Mouse (Mus musculus): ENCODE results near the gene Ndst4. TPM values are rescaled to one million over a fixed set of nuclear protein-coding genes. Genes with fewer than 3 reads are reported as not detected.

Gene Ndst4
- total RNA-seq (2023): not detected

GRCm38 (mm10) chr3:125403601-125404396, at the start of gene Ndst4:
Ndst4 (plus strand) TSS chr3:125404076.

